Mouse (Mus musculus) ES-E14 (cell line): ENCODE measurements around the gene Cep128.

ENCODE experiments used
- CHD2 ChIP-seq: IDR thresholded peaks from 2 replicates; pipeline ENCODE4 v1.6.1; 2014; ENCODE audit warnings: mild to moderate bottlenecking, low read depth, low read length, inconsistent platforms
- HCFC1 ChIP-seq: IDR thresholded peaks from 2 replicates; pipeline ENCODE4 v1.6.1; 2012; ENCODE audit warnings: low read length, inconsistent platforms, borderline replicate concordance; ENCODE audit not compliant: insufficient read depth

GRCm38 (mm10) chr12:91041363-91041762 lies 342.8 kb downstream of the Cep128 start:
- TF ChIP-seq HCFC1 (no peak), CHD2 (no peak)
